Comparison of ENCODE assay signal across 9 mouse cellular contexts in genomic region chr13:52024349-52024748, GRCm38 (mm10).
DNase-seq lines count a peak whose midpoint lies in the region; ATAC-seq lines count a peak whose summit lies in the region.
"Had no signal": no experiment of that assay in that cellular context is flagged by ENCODE, and none has a peak within 500 bp of the region (broad histone marks: within the 10 kb centered on the region; RNA-seq: fewer than 3 reads in every experiment).

No protein-coding gene starts in this region.

- ATAC-seq in hindbrain, embryonic 14.5 days (ENCODE audit: low FRiP score): no peak
- ATAC-seq in embryonic facial prominence, embryonic 15.5 days (ENCODE audit: insufficient number of reproducible peaks, low FRiP score, low TSS enrichment, low read depth): no peak
- no peak for ATAC-seq in hindbrain, embryonic 13.5 days (ENCODE audit: low FRiP score)
- no peak for ATAC-seq in liver, embryonic 11.5 days (replicated peaks; ENCODE audit: low FRiP score)

- no peak overlapping the region for H3K4me2 ChIP-seq in hindbrain, embryonic 14.5 days (replicated peaks)
- H3K4me2 ChIP-seq in embryonic facial prominence, embryonic 15.5 days (replicated peaks): no peak overlapping the region
- H3K4me2 ChIP-seq in hindbrain, embryonic 13.5 days: 0 out of 2 replicates have a peak overlapping the region, but pooled peaks have one; percentile 25
- H3K4me2 ChIP-seq in liver, embryonic 11.5 days: peak overlapping the region; percentile 39; the same call in 1 of the 2 replicates

- DNase-seq in hindbrain, embryonic 10.5 days (ENCODE audit: low spot score): no peak
- DNase-seq in hindbrain, embryonic 14.5 days (ENCODE audit: low spot score): no peak
- DNase-seq in liver, embryonic 11.5 days (ENCODE audit: low spot score): no peak
- peak; percentile 62 for DNase-seq in skeletal muscle tissue, adult 2 months (ENCODE audit: low read depth, low spot score)
- DNase-seq in natural killer cell, adult 2 months (ENCODE audit: low spot score in 2 of 2): no peak
- DNase-seq in thymus, adult 18-20 months: no peak

- peaks cover 61% of the 10 kb centered on the region for H3K4me1 ChIP-seq in hindbrain, embryonic 10.5 days (replicated peaks)
- peaks cover 16% of the 10 kb centered on the region for H3K4me1 ChIP-seq in hindbrain, embryonic 14.5 days (replicated peaks; ENCODE audit: control insufficient read depth, insufficient read depth, low read length)
- peaks cover 57% of the 10 kb centered on the region for H3K4me1 ChIP-seq in embryonic facial prominence, embryonic 15.5 days
- H3K4me1 ChIP-seq in hindbrain, embryonic 13.5 days (replicated peaks): peaks cover 42% of the 10 kb centered on the region
- peaks cover 16% of the 10 kb centered on the region for H3K4me1 ChIP-seq in liver, embryonic 11.5 days (replicated peaks; ENCODE audit: control insufficient read depth, insufficient read depth, low read length)

- H3K27me3 ChIP-seq in hindbrain, embryonic 10.5 days (ENCODE audit: insufficient read depth, poor library complexity, severe bottlenecking): peaks cover 18% of the 10 kb centered on the region; the same call in 1 of the 2 replicates
- H3K27me3 ChIP-seq in hindbrain, embryonic 14.5 days (ENCODE audit: control insufficient read depth, insufficient read depth, low read length): no peaks in the 10 kb centered on the region
- H3K27me3 ChIP-seq in embryonic facial prominence, embryonic 15.5 days: no peaks in the 10 kb centered on the region
- H3K27me3 ChIP-seq in hindbrain, embryonic 13.5 days: peaks cover 25% of the 10 kb centered on the region; the same call in 1 of the 2 replicates
- H3K27me3 ChIP-seq in liver, embryonic 11.5 days (replicated peaks; ENCODE audit: control insufficient read depth, insufficient read depth, low read length): no peaks in the 10 kb centered on the region
- H3K27me3 ChIP-seq: CH12.LX had no signal

- peak overlapping the region; percentile 62; the same call in 1 of the 2 replicates for H3K27ac ChIP-seq in hindbrain, embryonic 10.5 days
- no peak overlapping the region for H3K27ac ChIP-seq in hindbrain, embryonic 14.5 days
- H3K27ac ChIP-seq in embryonic facial prominence, embryonic 15.5 days (replicated peaks): peak overlapping the region; percentile 60
- peak overlapping the region; percentile 3 for H3K27ac ChIP-seq in hindbrain, embryonic 13.5 days
- H3K27ac ChIP-seq in liver, embryonic 11.5 days (ENCODE audit: low read depth, low read length): no peak overlapping the region

- no peak overlapping the region for H3K9ac ChIP-seq in hindbrain, embryonic 14.5 days
- no peak overlapping the region for H3K9ac ChIP-seq in embryonic facial prominence, embryonic 15.5 days
- H3K9ac ChIP-seq in hindbrain, embryonic 13.5 days: no peak overlapping the region
- H3K9ac ChIP-seq in liver, embryonic 11.5 days (ENCODE audit: low read depth, low read length): no peak overlapping the region

- H3K4me3 ChIP-seq in hindbrain, embryonic 10.5 days: no peak overlapping the region
- no peak overlapping the region for H3K4me3 ChIP-seq in hindbrain, embryonic 14.5 days (replicated peaks; ENCODE audit: low read length)
- no peak overlapping the region for H3K4me3 ChIP-seq in embryonic facial prominence, embryonic 15.5 days (replicated peaks)
- no peak overlapping the region for H3K4me3 ChIP-seq in hindbrain, embryonic 13.5 days
- no peak overlapping the region for H3K4me3 ChIP-seq in liver, embryonic 11.5 days (ENCODE audit: low read depth, low read length)

- no peaks in the 10 kb centered on the region for H3K9me3 ChIP-seq in hindbrain, embryonic 10.5 days
- H3K9me3 ChIP-seq in hindbrain, embryonic 14.5 days (ENCODE audit: control insufficient read depth, low read length): no peaks in the 10 kb centered on the region
- H3K9me3 ChIP-seq in embryonic facial prominence, embryonic 15.5 days (replicated peaks): no peaks in the 10 kb centered on the region
- no peaks in the 10 kb centered on the region for H3K9me3 ChIP-seq in hindbrain, embryonic 13.5 days
- no peaks in the 10 kb centered on the region for H3K9me3 ChIP-seq in liver, embryonic 11.5 days (ENCODE audit: control insufficient read depth, low read length)

- 65% methylated on average over 2 of the region's 2 CpGs for WGBS in hindbrain, embryonic 10.5 days
- WGBS in hindbrain, embryonic 14.5 days: 42% methylated on average over 2 of the region's 2 CpGs
- WGBS in embryonic facial prominence, embryonic 15.5 days: 26% methylated on average over 2 of the region's 2 CpGs
- 51% methylated on average over 2 of the region's 2 CpGs for WGBS in hindbrain, embryonic 13.5 days
- WGBS in liver, embryonic 11.5 days: 38% methylated on average over 2 of the region's 2 CpGs

- H3K36me3 ChIP-seq in hindbrain, embryonic 10.5 days: no peaks in the 10 kb centered on the region
- H3K36me3 ChIP-seq in hindbrain, embryonic 14.5 days (replicated peaks; ENCODE audit: control insufficient read depth, insufficient read depth): no peaks in the 10 kb centered on the region
- H3K36me3 ChIP-seq in embryonic facial prominence, embryonic 15.5 days: no peaks in the 10 kb centered on the region
- no peaks in the 10 kb centered on the region for H3K36me3 ChIP-seq in hindbrain, embryonic 13.5 days
- H3K36me3 ChIP-seq in liver, embryonic 11.5 days (ENCODE audit: control insufficient read depth, insufficient read depth, low read length): no peaks in the 10 kb centered on the region

Comparison
In these comparisons a context has a peak if more than half of its experiments do, and no peak if none do; other contexts are left out.
1. H3K27ac ChIP-seq: peak in hindbrain, embryonic 10.5 days (single experiment), embryonic facial prominence, embryonic 15.5 days (single experiment) and hindbrain, embryonic 13.5 days (single experiment); none in hindbrain, embryonic 14.5 days (single experiment) and liver, embryonic 11.5 days (single experiment).
2. H3K4me2 ChIP-seq: peak in hindbrain, embryonic 13.5 days (single experiment) and liver, embryonic 11.5 days (single experiment); none in hindbrain, embryonic 14.5 days (single experiment) and embryonic facial prominence, embryonic 15.5 days (single experiment).